Mouse (Mus musculus) embryonic facial prominence, embryonic 10.5 days (tissue): ENCODE data around the gene Hip1. TPM values are rescaled to one million over a fixed set of nuclear protein-coding genes. Genes with fewer than 3 reads are reported as not detected.
"Not testable (repeated sequence)": the region's sequence is repeated elsewhere in the genome, so short reads cannot be mapped to it uniquely, and the experiment has no call there.

Source experiments
- DNase-seq: peaks from one replicate; pipeline ENCODE4 v3.0.0-alpha.2; 2017; ENCODE audit warnings: low spot score
- H3K27ac ChIP-seq: fragments of 300-500 bp; sonication (generic); replicated peaks from 2 replicates; pipeline ENCODE4 v1.5.1; 2016; ENCODE audit warnings: mild to moderate bottlenecking
- H3K27me3 ChIP-seq: fragments of 300-500 bp; sonication (generic); replicated peaks from 2 replicates; pipeline ENCODE4 v1.6.1; 2016; ENCODE audit warnings: low read depth, mild to moderate bottlenecking; ENCODE audit not compliant: poor library complexity, severe bottlenecking
- H3K36me3 ChIP-seq: fragments of 300-500 bp; sonication (generic); replicated peaks from 2 replicates; pipeline ENCODE4 v1.6.1; 2016; ENCODE audit warnings: mild to moderate bottlenecking, moderate library complexity
- H3K4me1 ChIP-seq: fragments of 300-500 bp; sonication (generic); 2 replicates; pipeline ENCODE4 v1.6.1; 2016
- H3K4me3 ChIP-seq: fragments of 300-500 bp; sonication (generic); 2 replicates; pipeline ENCODE4 v1.5.1; 2016; ENCODE audit warnings: mild to moderate bottlenecking, moderate library complexity
- H3K9me3 ChIP-seq: fragments of 300-500 bp; sonication (generic); 2 replicates; pipeline ENCODE4 v1.6.1; 2016; ENCODE audit warnings: mild to moderate bottlenecking
- WGBS: fragments of 180-500 bp; shearing (Covaris S2); methylation state at CpG from one replicate; pipeline ENCODE4 v1.1.7; 2016; 5-methylcytosine and 5-hydroxymethylcytosine counted together
- polyA plus RNA-seq: library from polyadenylated mRNA; unstranded; fragments of >200 nt; fragmentation: Nextera tagmentation; extraction: Ambion mirVana; gene quantifications from 2 replicates; pipeline ENCODE4 v1.2.1, GENCODE M21; 2016

Gene Hip1
- polyA plus RNA-seq, 1 experiment from 2014 or later: 64.6 TPM

GRCm38 (mm10) chr5:135498914-135499313, 46.0 kb downstream of the Hip1 start:
- H3K27ac ChIP-seq: no peak overlapping the region
- no peak overlapping the region for H3K4me3 ChIP-seq

DNA sequence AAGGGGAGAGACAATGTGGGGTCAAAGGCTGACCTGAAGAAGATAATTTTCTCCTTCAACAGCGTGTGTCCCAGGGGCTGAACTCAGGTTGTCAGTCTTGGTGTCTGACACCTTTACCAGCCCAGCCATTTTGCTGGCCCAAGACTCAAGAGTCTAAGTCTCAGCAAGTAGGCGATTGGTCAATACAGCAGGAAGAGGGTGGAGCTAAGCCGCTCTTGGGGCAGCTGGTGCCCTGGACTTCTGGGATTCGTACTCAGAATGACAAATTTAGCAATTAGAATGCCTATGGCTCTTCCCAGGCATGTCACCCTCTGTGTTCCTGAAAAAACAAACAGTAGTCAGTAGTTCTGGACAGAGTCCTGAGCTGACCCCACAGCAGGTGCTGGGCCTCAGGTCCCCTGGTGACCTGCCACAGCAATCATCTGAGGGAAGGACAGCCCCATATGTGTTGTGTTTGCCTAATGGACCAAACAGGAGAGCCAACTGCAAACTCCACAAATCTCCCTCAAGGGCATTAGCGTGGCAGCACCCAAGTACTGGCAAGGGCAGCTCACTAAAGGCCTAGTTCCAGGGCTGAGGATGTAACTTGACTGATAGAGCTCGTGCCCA, 47.5 kb downstream of the Hip1 start:
- Histone ChIP-seq H3K4me3 (no peak overlapping the region), H3K9me3 (no peaks in the 10 kb centered on the region), H3K36me3 (no peaks in the 10 kb centered on the region), H3K27ac (no peak overlapping the region), H3K27me3 (no peaks in the 10 kb centered on the region), H3K4me1 (peaks cover 18% of the 10 kb centered on the region)
- 78% methylated on average over 6 of the region's 6 CpGs for WGBS
- DNase-seq: no peak

More at GRCm38 (mm10) chr5:135498914-135499313, 46.0 kb downstream of the Hip1 start:
- DNase-seq: no peak
- Histone ChIP-seq H3K4me1 (peaks cover 18% of the 10 kb centered on the region), H3K9me3 (no peaks in the 10 kb centered on the region), H3K27me3 (no peaks in the 10 kb centered on the region), H3K36me3 (no peaks in the 10 kb centered on the region)
- 77% methylated on average over 3 of the region's 3 CpGs for WGBS

DNA sequence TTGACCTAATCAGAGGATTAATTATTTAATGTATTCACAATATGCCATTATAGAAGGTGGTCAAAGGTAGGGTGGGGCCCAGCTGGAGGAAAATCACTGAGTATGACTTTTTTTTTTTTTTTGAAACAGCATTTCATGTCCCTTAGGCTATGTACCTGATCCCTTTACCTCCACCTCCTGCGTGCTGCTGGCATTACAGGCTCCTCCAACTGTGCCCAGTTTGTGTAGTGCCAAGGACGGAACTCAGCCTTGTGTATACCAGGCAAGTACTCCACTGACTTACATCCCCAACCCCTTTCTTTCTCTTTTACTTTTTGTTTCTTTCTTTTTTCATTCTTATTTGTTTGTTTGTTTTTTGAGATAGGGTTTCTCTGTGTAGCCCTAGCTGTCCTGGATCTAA, 48.4 kb downstream of the Hip1 start:
- no peaks in the 10 kb centered on the region for H3K27me3 ChIP-seq
- H3K4me3 ChIP-seq: no peak overlapping the region
- no peaks in the 10 kb centered on the region for H3K9me3 ChIP-seq
- no peaks in the 10 kb centered on the region for H3K36me3 ChIP-seq
- no peak overlapping the region for H3K27ac ChIP-seq
- WGBS: 82% methylated on average over 2 of the region's 2 CpGs
- no peak for DNase-seq
- H3K4me1 ChIP-seq: peaks cover 15% of the 10 kb centered on the region

- Histone ChIP-seq H3K27ac (no peak overlapping the region), H3K4me3 (no peak overlapping the region), H3K4me1 (peaks cover 13% of the 10 kb centered on the region), H3K9me3 (no peaks in the 10 kb centered on the region), H3K36me3 (no peaks in the 10 kb centered on the region), H3K27me3 (no peaks in the 10 kb centered on the region)
- DNase-seq: no peak
- 96% methylated on average over 8 of the region's 8 CpGs for WGBS
Observed at GRCm38 (mm10) chr5:135495471-135495870, 49.4 kb downstream of the Hip1 start.

DNA sequence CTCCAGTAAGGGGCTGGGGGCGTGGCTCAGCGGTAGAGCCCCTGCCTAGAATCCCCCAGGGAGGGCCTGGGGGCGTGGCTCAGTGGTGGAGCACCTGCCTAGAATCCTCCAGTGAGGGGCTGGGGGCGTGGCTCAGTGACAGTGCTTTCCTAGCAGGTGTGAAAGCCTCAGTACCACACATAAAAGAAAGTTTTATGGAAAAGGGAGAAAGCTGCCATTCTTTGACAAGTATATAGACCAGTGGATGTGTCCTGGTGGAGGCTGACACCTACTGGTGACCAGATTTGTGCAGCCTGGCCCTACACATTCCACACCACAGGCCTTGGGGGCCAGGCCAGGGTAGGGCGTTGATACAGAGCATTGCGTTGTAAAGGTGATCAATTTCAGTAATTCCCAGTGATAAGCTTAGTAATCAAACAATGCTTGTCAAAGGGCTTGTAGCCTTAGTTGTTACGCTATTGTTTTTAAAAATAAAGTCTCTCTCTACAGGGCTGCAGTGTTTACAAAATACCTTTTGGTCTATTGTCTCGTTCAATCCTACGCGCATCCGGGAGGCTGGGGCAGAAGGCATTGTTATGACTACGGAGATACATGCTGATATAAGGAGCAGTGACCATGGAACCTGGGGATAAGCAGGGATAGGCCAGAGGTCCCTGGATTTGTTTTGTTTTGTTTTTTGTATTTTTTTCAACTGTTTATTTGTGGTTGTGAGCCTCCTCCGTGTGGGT, 50.6 kb downstream of the Hip1 start:
- 86% methylated on average over 13 of the region's 13 CpGs for WGBS
- Histone ChIP-seq H3K9me3 (no peaks in the 10 kb centered on the region), H3K36me3 (no peaks in the 10 kb centered on the region), H3K27ac (no peak overlapping the region), H3K4me3 (no peak overlapping the region), H3K27me3 (no peaks in the 10 kb centered on the region), H3K4me1 (peaks cover 24% of the 10 kb centered on the region)
- peak; percentile 40 for DNase-seq

GRCm38 (mm10) chr5:135493095-135493494, 51.8 kb downstream of the Hip1 start:
- Histone ChIP-seq H3K27ac (no peak overlapping the region), H3K9me3 (no peaks in the 10 kb centered on the region)

DNA sequence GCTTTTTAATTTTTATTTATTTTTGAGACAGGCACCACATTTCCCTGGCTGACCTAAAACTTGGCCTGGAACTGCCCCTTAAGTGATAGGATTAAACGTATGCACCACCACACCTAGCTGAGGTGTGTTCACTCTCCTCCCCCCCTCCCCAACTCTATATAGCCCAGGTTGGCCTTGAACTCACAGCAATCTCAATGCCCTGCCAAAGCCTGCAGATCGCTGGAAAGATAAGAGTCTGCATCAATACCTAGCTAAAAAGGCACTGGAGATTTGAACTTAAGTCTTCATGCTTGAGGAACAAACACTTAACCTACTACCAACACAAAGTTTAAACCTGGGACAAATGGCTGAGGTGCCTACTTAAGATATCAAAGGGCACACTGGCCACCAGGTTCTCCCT, 52.8 kb downstream of the Hip1 start:
- Histone ChIP-seq H3K27me3 (no peaks in the 10 kb centered on the region), H3K9me3 (no peaks in the 10 kb centered on the region), H3K27ac (no peak overlapping the region), H3K36me3 (peaks cover 5% of the 10 kb centered on the region; the same call in 1 of the 2 replicates), H3K4me3 (no peak overlapping the region), H3K4me1 (peaks cover 29% of the 10 kb centered on the region)
- WGBS: 87% methylated on average over 2 of the region's 2 CpGs
- no peak for DNase-seq

More at GRCm38 (mm10) chr5:135493095-135493494, 51.8 kb downstream of the Hip1 start:
- peaks cover 26% of the 10 kb centered on the region for H3K4me1 ChIP-seq
- no peak for DNase-seq
- H3K36me3 ChIP-seq: no peaks in the 10 kb centered on the region
- H3K4me3 ChIP-seq: no peak overlapping the region
- WGBS: 80% methylated on average over 3 of the region's 3 CpGs
- no peaks in the 10 kb centered on the region for H3K27me3 ChIP-seq

DNA sequence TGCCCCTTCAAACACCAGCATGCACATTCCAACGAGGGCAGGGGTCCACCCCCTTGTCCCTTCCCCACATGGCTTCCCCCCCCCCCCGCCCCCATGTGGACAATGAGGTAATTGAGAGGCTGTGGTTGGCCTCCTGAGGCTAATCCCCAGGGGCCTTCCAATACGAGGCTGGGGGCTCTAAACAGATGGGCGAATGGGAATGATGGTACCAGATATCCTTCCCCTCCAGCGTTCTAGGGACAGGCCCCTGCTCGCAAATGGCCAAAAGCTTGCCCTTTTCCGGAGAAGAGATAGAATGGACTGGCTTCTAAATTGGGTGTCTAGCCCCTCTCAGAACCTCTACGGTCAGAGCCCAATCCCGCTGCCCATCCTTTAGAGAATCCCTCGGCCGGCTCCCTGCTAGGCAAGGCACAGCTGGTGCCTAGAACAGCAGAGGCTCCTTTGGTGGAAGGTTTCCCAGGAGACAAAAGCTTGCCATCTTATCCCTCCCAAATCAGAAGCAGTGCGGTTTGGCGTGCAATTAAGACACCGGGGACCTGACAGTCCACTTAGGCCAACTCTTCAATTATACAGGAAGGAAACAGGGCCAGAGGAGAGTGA, 55.1 kb downstream of the Hip1 start:
- Histone ChIP-seq H3K4me1 (peaks cover 45% of the 10 kb centered on the region), H3K9me3 (no peaks in the 10 kb centered on the region), H3K27ac (peak overlapping the region; percentile 93), H3K4me3 (peak overlapping the region; percentile 79), H3K27me3 (no peaks in the 10 kb centered on the region), H3K36me3 (peaks cover 15% of the 10 kb centered on the region)
- DNase-seq: no peak
- WGBS: 1% methylated on average over 14 of the region's 14 CpGs

DNA sequence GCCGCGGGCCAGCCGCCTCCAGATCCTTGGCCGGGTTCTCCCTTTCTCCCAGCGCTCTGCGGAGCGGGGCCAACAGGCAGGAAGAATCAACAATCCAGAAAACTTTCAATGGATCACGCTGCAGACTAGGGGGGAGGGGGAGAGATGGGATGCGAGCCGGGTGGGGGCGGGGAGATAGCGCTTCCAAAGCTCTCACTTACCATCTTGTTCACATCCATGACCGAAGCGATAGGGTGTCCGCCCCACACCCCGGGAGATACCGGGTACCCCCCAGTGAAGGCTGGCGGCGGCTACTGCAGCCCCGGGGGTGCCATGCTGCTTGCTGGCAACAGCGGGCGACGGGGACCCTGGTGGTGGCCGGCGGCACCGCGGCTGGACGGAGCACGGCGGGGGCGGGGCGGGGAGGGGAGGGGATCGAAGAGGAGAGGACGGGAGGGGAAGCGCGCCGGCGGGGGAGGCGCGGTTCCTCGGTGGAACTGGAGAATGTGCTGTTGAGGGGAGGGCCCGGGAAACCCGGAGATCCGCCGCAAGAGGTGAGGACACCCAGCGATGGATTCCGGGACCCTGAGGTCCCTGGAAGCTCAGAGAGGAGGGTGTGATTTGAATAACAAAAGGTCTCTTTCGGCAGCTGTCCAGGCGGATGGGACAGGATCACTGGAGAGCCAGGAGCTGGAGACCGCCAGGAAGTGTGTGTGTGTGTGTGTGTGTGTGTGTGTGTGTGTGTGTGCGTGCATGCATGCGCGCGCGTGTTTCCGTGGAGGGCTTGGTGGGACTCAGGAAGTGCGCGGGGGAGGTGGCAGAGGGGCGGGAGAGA, 55.8 kb downstream of the Hip1 start:
- under 1% methylated on average over 59 of the region's 59 CpGs for WGBS
- peak overlapping the region; percentile 93 for H3K27ac ChIP-seq
- H3K4me3 ChIP-seq: peak overlapping the region; percentile 79
- DNase-seq: peak; percentile 94
- H3K36me3 ChIP-seq: peaks cover 22% of the 10 kb centered on the region
- peaks cover 45% of the 10 kb centered on the region for H3K4me1 ChIP-seq
- no peaks in the 10 kb centered on the region for H3K27me3 ChIP-seq
- H3K9me3 ChIP-seq: no peaks in the 10 kb centered on the region; the same call in 1 of the 2 replicates

DNA sequence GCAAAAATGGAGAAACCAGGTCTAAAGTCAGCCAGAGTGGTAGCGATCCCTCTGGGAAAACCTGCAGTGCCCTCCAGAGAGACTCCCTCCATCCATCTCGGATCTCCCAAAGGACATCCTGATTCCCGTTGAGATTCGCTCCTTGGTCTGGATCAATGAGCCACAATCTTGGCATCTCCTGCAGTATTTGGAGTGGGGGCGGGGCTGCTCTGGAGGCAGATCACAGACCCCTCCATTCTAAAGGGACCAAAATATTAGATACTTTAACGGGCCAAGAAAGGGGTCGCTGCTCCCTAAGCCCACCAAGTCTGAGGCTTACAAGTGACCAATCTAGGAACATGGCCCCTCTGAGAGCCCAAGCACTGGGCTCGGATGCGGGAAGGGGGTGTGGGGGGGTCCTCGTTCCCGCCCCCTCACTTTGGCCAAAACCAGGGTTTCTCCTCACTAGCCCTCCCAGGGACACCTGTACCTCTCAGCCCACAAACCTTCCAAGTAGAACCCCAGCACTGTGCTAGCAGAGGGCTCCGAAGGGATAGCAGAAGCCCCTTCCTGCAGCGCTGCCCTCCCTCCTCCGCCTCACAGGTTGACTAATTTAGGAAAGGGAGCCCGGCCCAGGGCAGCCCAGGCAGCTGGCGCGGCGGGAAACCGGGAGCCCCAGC, 56.6 kb downstream of the Hip1 start:
- Histone ChIP-seq H3K4me1 (peaks cover 45% of the 10 kb centered on the region), H3K36me3 (peaks cover 29% of the 10 kb centered on the region), H3K4me3 (peak overlapping the region; percentile 79), H3K27ac (peak overlapping the region; percentile 93), H3K9me3 (no peaks in the 10 kb centered on the region; the same call in 1 of the 2 replicates), H3K27me3 (no peaks in the 10 kb centered on the region)
- 1% methylated on average over 19 of the region's 19 CpGs for WGBS
- no peak for DNase-seq

- WGBS: 85% methylated on average over 3 of the region's 3 CpGs
- H3K9me3 ChIP-seq: no peaks in the 10 kb centered on the region; the same call in 1 of the 2 replicates
- DNase-seq: no peak
- peaks cover 43% of the 10 kb centered on the region for H3K4me1 ChIP-seq
- no peak overlapping the region for H3K4me3 ChIP-seq
- H3K27me3 ChIP-seq: no peaks in the 10 kb centered on the region
- no peak overlapping the region for H3K27ac ChIP-seq
- H3K36me3 ChIP-seq: peaks cover 57% of the 10 kb centered on the region
Observed at GRCm38 (mm10) chr5:135485289-135485688, 59.6 kb downstream of the Hip1 start.

DNA sequence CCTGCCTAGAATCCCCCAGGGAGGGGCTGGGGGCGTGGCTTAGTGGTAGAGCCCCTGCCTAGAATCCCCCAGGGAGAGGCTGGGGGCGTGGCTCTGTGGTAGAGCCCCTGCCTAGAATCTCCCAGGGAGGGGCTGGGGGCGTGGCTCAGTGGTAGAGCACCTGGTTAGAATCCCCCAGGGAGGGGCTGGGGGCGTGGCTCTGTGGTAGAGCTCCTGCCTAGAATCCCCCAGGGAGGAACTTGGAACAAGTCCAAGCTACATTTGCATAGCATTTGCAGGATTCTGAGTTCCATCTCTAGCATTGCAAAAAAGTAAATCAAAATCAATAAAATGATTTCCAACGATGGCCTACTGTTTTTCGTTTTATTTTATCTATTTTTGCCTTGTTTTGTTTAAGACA, 61.1 kb downstream of the Hip1 start:
- H3K27ac ChIP-seq, H3K9me3 ChIP-seq, H3K27me3 ChIP-seq, DNase-seq, H3K4me3 ChIP-seq: not testable (repeated sequence)
- H3K4me1 ChIP-seq: peaks cover 32% of the 10 kb centered on the region
- peaks cover 70% of the 10 kb centered on the region for H3K36me3 ChIP-seq
- 89% methylated on average over 6 of the region's 6 CpGs for WGBS
